Mouse (Mus musculus): ENCODE measurements at regions not wholly inside any gene's neighbourhood (a gene's known extent, or its start where the extent isn't known, plus 50 kb on each side); places are given as distances from the start of the nearest gene placed in this dataset.
"Not testable (repeated sequence)": the region's sequence is repeated elsewhere in the genome, so short reads cannot be mapped to it uniquely, and the experiment has no call there.

DNA sequence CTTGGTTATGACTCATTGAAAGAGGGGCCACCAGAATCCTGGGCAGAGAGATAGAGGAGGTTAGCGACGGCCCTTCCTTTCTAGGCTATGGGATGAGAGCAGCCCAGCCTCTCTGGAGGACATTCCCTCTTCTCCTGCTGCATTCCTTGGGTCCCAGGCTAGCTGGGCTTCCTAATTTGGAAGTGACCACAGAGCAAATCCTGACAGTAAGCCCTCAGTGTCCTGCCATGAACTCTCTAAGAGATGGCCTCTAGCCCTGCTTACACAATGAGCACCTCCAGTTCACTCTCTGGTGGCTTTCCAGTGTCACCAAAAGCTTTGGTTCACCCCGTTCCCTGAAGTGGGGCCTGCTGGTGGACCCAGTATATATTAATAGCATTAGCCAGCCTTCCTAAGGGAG, 64.1 kb upstream of the Rmdn2 start:
- H3K27ac ChIP-seq (ENCODE audit: low read depth, low read length): no peak overlapping the region
- no peaks in the 10 kb centered on the region for H3K27me3 ChIP-seq (ENCODE audit: control insufficient read depth, insufficient read depth, low read length)
- no peak overlapping the region for H3K4me3 ChIP-seq (ENCODE audit: low read depth, low read length)
- no peaks in the 10 kb centered on the region for H3K9me3 ChIP-seq (ENCODE audit: control insufficient read depth, low read length)
- H3K9ac ChIP-seq (replicated peaks; ENCODE audit: low read depth, low read length): no peak overlapping the region
- no peak overlapping the region for H3K4me2 ChIP-seq (ENCODE audit: low read depth, low read length)
- 89% methylated on average over 3 of the region's 3 CpGs for WGBS
- no peak for ATAC-seq (ENCODE audit: low read depth)
- no peaks in the 10 kb centered on the region for H3K4me1 ChIP-seq (ENCODE audit: control insufficient read depth, insufficient read depth, low read length)
- H3K36me3 ChIP-seq (ENCODE audit: control insufficient read depth, insufficient read depth, low read length): no peaks in the 10 kb centered on the region

DNA sequence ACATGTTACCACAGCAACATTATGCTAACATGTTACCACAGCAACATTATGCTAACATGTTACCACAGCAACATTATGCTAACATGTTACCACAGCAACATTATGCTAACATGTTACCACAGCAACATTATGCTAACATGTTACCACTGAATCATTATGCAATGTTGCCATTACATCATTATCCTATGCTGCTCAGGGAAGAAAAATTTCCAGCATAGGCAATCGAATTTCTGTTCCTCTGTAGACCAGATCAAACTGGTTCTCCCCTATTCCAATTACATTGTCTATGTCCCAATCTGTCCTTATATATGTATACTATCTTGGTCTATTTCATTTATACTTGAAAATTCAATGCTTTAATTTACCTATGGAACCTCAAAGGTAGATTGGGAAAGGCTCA, 61.3 kb upstream of the Rmdn2 start:
- H3K4me3 ChIP-seq (ENCODE audit: low read depth, low read length); H3K4me1 ChIP-seq (ENCODE audit: control insufficient read depth, insufficient read depth, low read length); H3K9ac ChIP-seq (replicated peaks; ENCODE audit: low read depth, low read length); H3K27me3 ChIP-seq (ENCODE audit: control insufficient read depth, insufficient read depth, low read length); H3K36me3 ChIP-seq (ENCODE audit: control insufficient read depth, insufficient read depth, low read length); H3K9me3 ChIP-seq (ENCODE audit: control insufficient read depth, low read length); ATAC-seq (ENCODE audit: low read depth); H3K27ac ChIP-seq (ENCODE audit: low read depth, low read length); H3K4me2 ChIP-seq (ENCODE audit: low read depth, low read length): not testable (repeated sequence)
- 84% methylated on average over 1 of the region's 1 CpGs for WGBS

DNA sequence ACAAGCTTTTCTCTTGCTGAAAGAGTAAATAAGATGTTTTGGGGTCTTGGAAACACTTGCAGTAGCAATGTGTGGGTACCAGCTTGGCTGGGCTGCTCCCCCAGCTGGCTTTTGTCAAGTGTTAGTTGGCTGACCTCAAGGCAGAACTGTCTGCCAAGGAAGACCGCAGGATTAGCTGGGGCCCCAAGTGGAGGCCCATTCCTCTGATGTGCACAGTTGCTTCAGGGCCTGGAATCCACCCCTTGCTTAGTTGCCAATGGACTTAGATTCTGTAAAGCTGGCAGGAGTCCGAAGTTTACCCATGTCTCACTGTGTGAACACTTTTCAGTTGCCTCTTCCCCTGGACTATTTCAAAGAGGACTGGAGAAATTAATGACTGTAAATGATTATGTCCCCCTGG, 57.8 kb upstream of the Rmdn2 start:
- WGBS: 93% methylated on average over 2 of the region's 2 CpGs
- no peaks in the 10 kb centered on the region for H3K9me3 ChIP-seq (ENCODE audit: control insufficient read depth, low read length)

DNA sequence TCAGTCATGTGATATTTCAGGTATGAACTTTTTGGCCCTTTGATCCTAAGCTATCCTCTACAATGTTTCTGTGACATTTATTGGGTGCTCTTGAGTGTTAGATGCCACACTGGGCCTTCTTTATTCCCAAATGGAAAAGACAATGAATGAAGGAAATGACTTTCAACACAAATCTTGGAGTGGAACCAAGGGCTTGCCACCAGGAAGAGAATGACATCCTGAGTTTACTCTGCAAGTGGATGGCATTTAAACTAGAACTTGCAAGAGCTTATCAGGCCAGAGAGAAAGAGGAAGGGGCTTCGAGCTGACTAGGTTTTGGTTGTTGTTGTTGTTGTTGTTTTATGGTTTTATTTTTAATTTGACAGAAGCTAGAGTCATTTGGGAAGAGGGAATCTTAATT, 56.1 kb upstream of the Rmdn2 start:
- Histone ChIP-seq H3K4me1 (ENCODE audit: control insufficient read depth, insufficient read depth, low read length) (no peaks in the 10 kb centered on the region), H3K4me2 (ENCODE audit: low read depth, low read length) (no peak overlapping the region), H3K9ac (replicated peaks; ENCODE audit: low read depth, low read length) (no peak overlapping the region), H3K36me3 (ENCODE audit: control insufficient read depth, insufficient read depth, low read length) (no peaks in the 10 kb centered on the region), H3K27ac (ENCODE audit: low read depth, low read length) (no peak overlapping the region), H3K27me3 (ENCODE audit: control insufficient read depth, insufficient read depth, low read length) (no peaks in the 10 kb centered on the region), H3K4me3 (ENCODE audit: low read depth, low read length) (no peak overlapping the region), H3K9me3 (ENCODE audit: control insufficient read depth, low read length) (0 out of 2 replicates have a peak, but pooled peaks cover 3% of the 10 kb centered on the region)
- no peak for ATAC-seq (ENCODE audit: low read depth)
- WGBS: 77% methylated on average over 1 of the region's 1 CpGs

More for the DNA sequence above, 57.8 kb upstream of the Rmdn2 start:
- ATAC-seq (ENCODE audit: low read depth): no peak
- no peaks in the 10 kb centered on the region for H3K36me3 ChIP-seq (ENCODE audit: control insufficient read depth, insufficient read depth, low read length)
- no peak overlapping the region for H3K9ac ChIP-seq (replicated peaks; ENCODE audit: low read depth, low read length)
- H3K4me2 ChIP-seq (ENCODE audit: low read depth, low read length): no peak overlapping the region
- H3K4me1 ChIP-seq (ENCODE audit: control insufficient read depth, insufficient read depth, low read length): no peaks in the 10 kb centered on the region
- no peak overlapping the region for H3K4me3 ChIP-seq (ENCODE audit: low read depth, low read length)
- H3K27ac ChIP-seq (ENCODE audit: low read depth, low read length): no peak overlapping the region
- H3K27me3 ChIP-seq (ENCODE audit: control insufficient read depth, insufficient read depth, low read length): no peaks in the 10 kb centered on the region

Data from neural tube, embryonic 14.5 days (tissue).